Mouse (Mus musculus) hindbrain, postnatal 0 days (tissue): ENCODE measurements at regions not wholly inside any gene's neighbourhood (a gene's known extent, or its start where the extent isn't known, plus 50 kb on each side); places are given as distances from the start of the nearest gene placed in this dataset.
A peak's percentile ranks its signal among the peaks of the same experiment; 100 is the strongest.

Source experiments
- ATAC-seq: fragments of 200-750 bp; cut with Nextera tagmentation; 2 replicates; pipeline ENCODE4 v1.8.0; 2017; ENCODE audit warnings: mild to moderate bottlenecking, moderate TSS enrichment, moderate library complexity
- DNase-seq: peaks from one replicate; pipeline ENCODE4 v3.0.0-alpha.2; 2015; ENCODE audit warnings: low spot score
- H3K27ac ChIP-seq: fragments of 300-500 bp; sonication (generic); 2 replicates; pipeline ENCODE4 v1.5.1; 2014; ENCODE audit warnings: mild to moderate bottlenecking
- H3K27me3 ChIP-seq: fragments of 300-500 bp; sonication (generic); 2 replicates; pipeline ENCODE4 v1.6.1; 2014; ENCODE audit warnings: low read length, mixed read lengths; ENCODE audit not compliant: insufficient read depth
- H3K36me3 ChIP-seq: fragments of 300-500 bp; sonication (generic); 2 replicates; pipeline ENCODE4 v1.6.1; 2014; ENCODE audit warnings: low read length, mixed read lengths; ENCODE audit not compliant: insufficient read depth
- H3K4me1 ChIP-seq: fragments of 300-500 bp; sonication (generic); 2 replicates; pipeline ENCODE4 v1.6.1; 2014; ENCODE audit warnings: antibody characterized with exemption, low read length, mixed read lengths; ENCODE audit not compliant: insufficient read depth
- H3K4me2 ChIP-seq: fragments of 300-500 bp; sonication (generic); 2 replicates; pipeline ENCODE4 v1.6.1; 2014; ENCODE audit warnings: low read depth, mild to moderate bottlenecking, low read length, moderate library complexity, mixed read lengths
- H3K4me3 ChIP-seq: fragments of 300-500 bp; sonication (generic); 2 replicates; pipeline ENCODE4 v1.5.1; 2014; ENCODE audit warnings: low read length
- H3K9ac ChIP-seq: fragments of 300-500 bp; sonication (generic); replicated peaks from 2 replicates; pipeline ENCODE4 v1.6.1; 2014; ENCODE audit warnings: mild to moderate bottlenecking, low read length, moderate library complexity, mixed read lengths
- H3K9me3 ChIP-seq: fragments of 300-500 bp; sonication (generic); 2 replicates; pipeline ENCODE4 v1.6.1; 2016; ENCODE audit warnings: low read length, mixed read lengths
- CTCF ChIP-seq: IDR thresholded peaks from 2 replicates; pipeline ENCODE4 v1.5.1; 2016; ENCODE audit warnings: antibody characterized with exemption, control low read depth, low read depth
- WGBS: fragments of 180-500 bp; shearing (Covaris S2); extraction: QIAGEN DNeasy Blood & Tissue Kit; methylation state at CpG from one replicate; pipeline ENCODE4 v1.1.7; 2014; 5-methylcytosine and 5-hydroxymethylcytosine counted together

- no peak overlapping the region for H3K9ac ChIP-seq
- DNase-seq: no peak
- H3K9me3 ChIP-seq: no peaks in the 10 kb centered on the region
- no peak overlapping the region for H3K4me3 ChIP-seq
- H3K27ac ChIP-seq: no peak overlapping the region
- H3K36me3 ChIP-seq: no peaks in the 10 kb centered on the region
- 61% methylated on average over 10 of the region's 10 CpGs for WGBS
- no peak overlapping the region for H3K4me2 ChIP-seq
- ATAC-seq: no peak
- no peaks in the 10 kb centered on the region for H3K4me1 ChIP-seq
- no peaks in the 10 kb centered on the region for H3K27me3 ChIP-seq
- no peak for TF ChIP-seq CTCF
Measured at GRCm38 (mm10) chr8:87214962-87215361, 257.4 kb downstream of the Cbln1 start.

GRCm38 (mm10) chr8:87210546-87210945 lies 261.9 kb downstream of the Cbln1 start:
- 57% methylated on average over 4 of the region's 4 CpGs for WGBS
- Histone ChIP-seq H3K4me3 (no peak overlapping the region), H3K27ac (no peak overlapping the region), H3K4me1 (no peaks in the 10 kb centered on the region), H3K27me3 (no peaks in the 10 kb centered on the region), H3K9me3 (no peaks in the 10 kb centered on the region), H3K4me2 (no peak overlapping the region), H3K9ac (no peak overlapping the region), H3K36me3 (no peaks in the 10 kb centered on the region)
- no peak for DNase-seq
- no peak for TF ChIP-seq CTCF
- ATAC-seq: no peak

DNA sequence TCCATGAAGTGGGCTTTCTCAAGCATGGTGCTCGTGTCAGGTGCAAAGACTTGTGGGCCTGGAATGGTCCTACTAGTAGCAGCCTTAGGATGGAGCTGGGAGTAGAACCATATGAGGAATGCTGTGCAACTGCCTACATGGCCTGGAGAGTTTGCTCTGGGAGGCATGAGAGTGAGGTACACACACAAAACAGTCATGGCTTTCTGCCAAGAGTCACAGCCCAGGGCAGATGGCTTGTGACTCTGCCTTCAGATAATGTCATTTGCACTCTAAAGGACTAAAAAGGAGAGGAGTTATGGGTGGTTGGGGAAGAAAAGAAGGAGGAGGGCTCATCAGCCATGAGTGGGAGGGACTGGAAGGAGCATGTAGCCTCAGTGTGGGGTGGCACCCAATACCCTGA lies 263.1 kb downstream of the Cbln1 start:
- WGBS: 76% methylated on average over 1 of the region's 1 CpGs
- H3K27me3 ChIP-seq: no peaks in the 10 kb centered on the region
- H3K27ac ChIP-seq: no peak overlapping the region
- no peak overlapping the region for H3K4me2 ChIP-seq
- ATAC-seq: no peak
- no peaks in the 10 kb centered on the region for H3K4me1 ChIP-seq
- H3K9ac ChIP-seq: no peak overlapping the region
- H3K4me3 ChIP-seq: no peak overlapping the region
- no peak for DNase-seq
- TF ChIP-seq CTCF: no peak
- H3K9me3 ChIP-seq: no peaks in the 10 kb centered on the region
- H3K36me3 ChIP-seq: no peaks in the 10 kb centered on the region

GRCm38 (mm10) chr8:87208036-87208435 lies 264.4 kb downstream of the Cbln1 start:
- TF ChIP-seq CTCF: no peak
- ATAC-seq (no peak), DNase-seq (no peak)
- Histone ChIP-seq H3K4me1 (no peaks in the 10 kb centered on the region), H3K36me3 (no peaks in the 10 kb centered on the region), H3K27ac (no peak overlapping the region), H3K27me3 (no peaks in the 10 kb centered on the region), H3K4me3 (no peak overlapping the region), H3K9me3 (no peaks in the 10 kb centered on the region), H3K4me2 (no peak overlapping the region), H3K9ac (no peak overlapping the region)

DNA sequence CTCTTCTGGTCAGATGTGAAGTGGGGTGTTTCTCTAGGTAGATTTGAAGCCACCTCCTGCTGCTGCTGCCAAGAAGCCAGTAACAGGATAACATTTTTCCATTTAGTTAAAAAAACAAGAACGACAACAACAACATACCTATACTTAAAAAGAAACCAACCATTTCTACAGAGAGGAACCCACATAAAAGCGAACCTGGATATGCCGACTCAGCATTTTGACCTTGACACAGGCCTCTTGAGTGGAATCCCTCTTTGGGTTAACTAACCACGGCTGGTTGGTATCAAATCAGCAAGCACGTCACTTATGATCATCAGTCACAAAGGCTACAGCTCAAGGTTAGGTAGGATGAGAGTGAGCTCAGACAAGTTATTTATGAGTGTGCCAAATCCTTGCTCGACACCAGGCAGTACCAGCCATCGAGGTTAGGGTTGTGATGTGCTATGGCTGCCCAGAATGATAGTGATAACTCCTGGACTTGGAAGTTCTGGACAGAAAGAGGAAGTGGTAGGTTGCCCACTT lies 269.7 kb downstream of the Cbln1 start:
- Histone ChIP-seq H3K4me2 (no peak overlapping the region), H3K9ac (no peak overlapping the region), H3K9me3 (no peaks in the 10 kb centered on the region), H3K4me3 (no peak overlapping the region), H3K27me3 (no peaks in the 10 kb centered on the region), H3K4me1 (no peaks in the 10 kb centered on the region), H3K27ac (no peak overlapping the region), H3K36me3 (no peaks in the 10 kb centered on the region)
- TF ChIP-seq CTCF: no peak
- no peak for ATAC-seq
- no peak for DNase-seq
- 90% methylated on average over 7 of the region's 7 CpGs for WGBS

- Histone ChIP-seq H3K36me3 (no peaks in the 10 kb centered on the region), H3K9me3 (no peaks in the 10 kb centered on the region), H3K4me3 (no peak overlapping the region), H3K27me3 (no peaks in the 10 kb centered on the region), H3K9ac (no peak overlapping the region), H3K4me1 (no peaks in the 10 kb centered on the region), H3K27ac (peak overlapping the region; percentile 54; the same call in 1 of the 2 replicates), H3K4me2 (peak overlapping the region; percentile 14; the same call in 1 of the 2 replicates)
- 6% methylated on average over 8 of the region's 8 CpGs for WGBS
- peak; percentile 72 for ATAC-seq
- TF ChIP-seq CTCF: no peak
- peak; percentile 53 for DNase-seq
Measured at GRCm38 (mm10) chr8:87199461-87200131, 272.8 kb downstream of the Cbln1 start.

- no peaks in the 10 kb centered on the region for H3K27me3 ChIP-seq
- no peaks in the 10 kb centered on the region for H3K4me1 ChIP-seq
- H3K36me3 ChIP-seq: no peaks in the 10 kb centered on the region
- H3K4me2 ChIP-seq: no peak overlapping the region
- ATAC-seq (no peak), DNase-seq (no peak)
- no peak overlapping the region for H3K27ac ChIP-seq
- H3K9ac ChIP-seq: no peak overlapping the region
- no peak for TF ChIP-seq CTCF
- H3K9me3 ChIP-seq: no peaks in the 10 kb centered on the region
- H3K4me3 ChIP-seq: no peak overlapping the region
- 40% methylated on average over 8 of the region's 8 CpGs for WGBS
Measured at GRCm38 (mm10) chr8:87197867-87198536, 274.4 kb downstream of the Cbln1 start.
